20 mouse cellular contexts compared by ENCODE assay signal in genomic region chr19:12374465-12375025, GRCm38 (mm10). TPM values are rescaled to one million over a fixed set of nuclear protein-coding genes. Genes with fewer than 3 reads are reported as not detected.
A peak's percentile ranks its signal among the peaks of the same experiment; 100 is the strongest.
DNase-seq lines count a peak whose midpoint lies in the region; ATAC-seq lines count a peak whose summit lies in the region.
"Had no signal": no experiment of that assay in that cellular context is flagged by ENCODE, and none has a peak within 500 bp of the region (broad histone marks: within the 10 kb centered on the region; RNA-seq: fewer than 3 reads in every experiment).

No protein-coding gene starts in this region.

- no peaks in the 10 kb centered on the region for H3K9me3 ChIP-seq in forebrain, embryonic 15.5 days
- H3K9me3 ChIP-seq in forebrain, embryonic 13.5 days (replicated peaks): no peaks in the 10 kb centered on the region
- H3K9me3 ChIP-seq: embryonic facial prominence, embryonic 15.5 days; midbrain, embryonic 12.5 days had no signal

- no peaks in the 10 kb centered on the region for H3K27me3 ChIP-seq in forebrain, embryonic 15.5 days
- H3K27me3 ChIP-seq in forebrain, embryonic 13.5 days: no peaks in the 10 kb centered on the region
- H3K27me3 ChIP-seq: embryonic facial prominence, embryonic 15.5 days; midbrain, embryonic 12.5 days had no signal

- H3K4me1 ChIP-seq in forebrain, embryonic 15.5 days: no peaks in the 10 kb centered on the region
- H3K4me1 ChIP-seq in forebrain, embryonic 13.5 days: no peaks in the 10 kb centered on the region
- H3K4me1 ChIP-seq: embryonic facial prominence, embryonic 15.5 days; midbrain, embryonic 12.5 days had no signal

- peak; percentile 71; the same call in 1 of the 2 replicates for ATAC-seq in forebrain, embryonic 15.5 days (replicated peaks)
- ATAC-seq in forebrain, embryonic 13.5 days: no peak; the same call in 1 of the 2 replicates

- DNase-seq in brain, adult 2 months (ENCODE audit: low read depth, low spot score): peak; percentile 74
- peak; percentile 76 to 83 for DNase-seq in layer of hippocampus, adult 8-10 months (ENCODE audit: low spot score in 2 of 2)
- DNase-seq in left cerebral cortex, postnatal 36 days (ENCODE audit: low spot score in 2 of 2): peak; percentile 15 to 25
- no peak for DNase-seq in thymus, postnatal 4 days
- DNase-seq in natural killer cell, adult 2 months (ENCODE audit: low spot score in 2 of 2): no peak
- DNase-seq in kidney, adult 18-20 months: no peak
- DNase-seq: gastrocnemius, postnatal 36 days; heart, postnatal 10 days; thymus, adult 18-20 months had no signal

- no peak overlapping the region for H3K4me3 ChIP-seq in forebrain, embryonic 15.5 days
- H3K4me3 ChIP-seq in forebrain, embryonic 13.5 days: no peak overlapping the region
- H3K4me3 ChIP-seq: embryonic facial prominence, embryonic 15.5 days; left cerebral cortex, adult 2 months; midbrain, embryonic 12.5 days had no signal

- WGBS in forebrain, embryonic 15.5 days: 61% methylated on average over 2 of the region's 2 CpGs
- 74% methylated on average over 2 of the region's 2 CpGs for WGBS in forebrain, embryonic 13.5 days

- H3K27ac ChIP-seq in forebrain, embryonic 15.5 days (replicated peaks): no peak overlapping the region
- no peak overlapping the region for H3K27ac ChIP-seq in forebrain, embryonic 13.5 days
- H3K27ac ChIP-seq: embryonic facial prominence, embryonic 15.5 days; midbrain, embryonic 12.5 days had no signal

- no peak overlapping the region for H3K4me2 ChIP-seq in forebrain, embryonic 15.5 days (replicated peaks)
- no peak overlapping the region for H3K4me2 ChIP-seq in forebrain, embryonic 13.5 days
- H3K4me2 ChIP-seq: embryonic facial prominence, embryonic 15.5 days; midbrain, embryonic 12.5 days had no signal

- intact Hi-C loops in left cerebral cortex, postnatal 36 days (cut with DNase I): no loop called here

- no peak overlapping the region for H3K9ac ChIP-seq in forebrain, embryonic 15.5 days (replicated peaks)
- no peak overlapping the region for H3K9ac ChIP-seq in forebrain, embryonic 13.5 days
- H3K9ac ChIP-seq: embryonic facial prominence, embryonic 15.5 days; midbrain, embryonic 12.5 days had no signal

- H3K36me3 ChIP-seq in forebrain, embryonic 15.5 days: no peaks in the 10 kb centered on the region
- no peaks in the 10 kb centered on the region for H3K36me3 ChIP-seq in forebrain, embryonic 13.5 days (ENCODE audit: poor library complexity, severe bottlenecking)
- H3K36me3 ChIP-seq: embryonic facial prominence, embryonic 15.5 days; midbrain, embryonic 12.5 days had no signal

RNA-seq across cellular contexts. Expression of gene Olfr1440, which starts 12.5 kb away (rescaled TPM):
- polyA plus RNA-seq in forebrain, embryonic 15.5 days (2015; fragmentation: Nextera tagmentation; extraction: Ambion mirVana): not detected in 2 replicates
- not detected in 2 replicates for polyA plus RNA-seq in forebrain, embryonic 13.5 days (2015; fragmentation: Nextera tagmentation; extraction: Ambion mirVana)
- total RNA-seq in layer of hippocampus, adult 8-10 months (2022): not detected
- not detected for total RNA-seq in left cerebral cortex, postnatal 36 days (2021)
- total RNA-seq: adrenal gland, adult 18-20 months; gastrocnemius, postnatal 36 days; heart, postnatal 10 days; left cerebral cortex, adult 2 months had no signal
- polyA plus RNA-seq: C2C12; intestine, embryonic 14.5 days; liver, embryonic 16.5 days; midbrain, embryonic 12.5 days; neural tube, embryonic 14.5 days; small intestine, adult 2 months had no signal

RNA-seq across cellular contexts. Expression of gene Olfr1438-ps1, which starts 38.8 kb away (rescaled TPM):
- not detected in 2 replicates for polyA plus RNA-seq in forebrain, embryonic 15.5 days (2015; fragmentation: Nextera tagmentation; extraction: Ambion mirVana)
- polyA plus RNA-seq in forebrain, embryonic 13.5 days (2015; fragmentation: Nextera tagmentation; extraction: Ambion mirVana): not detected in 2 replicates
- total RNA-seq in layer of hippocampus, adult 8-10 months (2022): not detected
- total RNA-seq in left cerebral cortex, postnatal 36 days (2021): not detected
- total RNA-seq: adrenal gland, adult 18-20 months; gastrocnemius, postnatal 36 days; heart, postnatal 10 days; left cerebral cortex, adult 2 months had no signal
- polyA plus RNA-seq: C2C12; embryonic facial prominence, embryonic 15.5 days; intestine, embryonic 14.5 days; liver, embryonic 16.5 days; midbrain, embryonic 12.5 days; neural tube, embryonic 14.5 days; small intestine, adult 2 months had no signal

RNA-seq across cellular contexts. Expression of gene Olfr1441, which starts 42.7 kb away (rescaled TPM):
- not detected in 2 replicates for polyA plus RNA-seq in forebrain, embryonic 15.5 days (2015; fragmentation: Nextera tagmentation; extraction: Ambion mirVana)
- not detected in 2 replicates for polyA plus RNA-seq in forebrain, embryonic 13.5 days (2015; fragmentation: Nextera tagmentation; extraction: Ambion mirVana)
- not detected for total RNA-seq in layer of hippocampus, adult 8-10 months (2022)
- not detected for total RNA-seq in left cerebral cortex, postnatal 36 days (2021)
- total RNA-seq: adrenal gland, adult 18-20 months; gastrocnemius, postnatal 36 days; heart, postnatal 10 days; left cerebral cortex, adult 2 months had no signal
- polyA plus RNA-seq: C2C12; intestine, embryonic 14.5 days; liver, embryonic 16.5 days; midbrain, embryonic 12.5 days; neural tube, embryonic 14.5 days; small intestine, adult 2 months had no signal

RNA-seq across cellular contexts. Expression of gene Olfr1437, which starts 49.6 kb away (rescaled TPM):
- polyA plus RNA-seq in forebrain, embryonic 15.5 days (2015; fragmentation: Nextera tagmentation; extraction: Ambion mirVana): not detected in 2 replicates
- not detected in 2 replicates for polyA plus RNA-seq in forebrain, embryonic 13.5 days (2015; fragmentation: Nextera tagmentation; extraction: Ambion mirVana)
- total RNA-seq in layer of hippocampus, adult 8-10 months (2022): not detected
- total RNA-seq in left cerebral cortex, postnatal 36 days (2021): not detected
- total RNA-seq: adrenal gland, adult 18-20 months; gastrocnemius, postnatal 36 days; heart, postnatal 10 days; left cerebral cortex, adult 2 months had no signal
- polyA plus RNA-seq: C2C12; intestine, embryonic 14.5 days; liver, embryonic 16.5 days; midbrain, embryonic 12.5 days; neural tube, embryonic 14.5 days; small intestine, adult 2 months had no signal

RNA-seq across cellular contexts. Expression of gene Pfpl, which starts 53.2 kb away (rescaled TPM):
- polyA plus RNA-seq in forebrain, embryonic 15.5 days (2015; fragmentation: Nextera tagmentation; extraction: Ambion mirVana): not detected in 2 replicates
- polyA plus RNA-seq in forebrain, embryonic 13.5 days (2015; fragmentation: Nextera tagmentation; extraction: Ambion mirVana): not detected in 2 replicates
- not detected for total RNA-seq in layer of hippocampus, adult 8-10 months (2022)
- total RNA-seq in left cerebral cortex, postnatal 36 days (2021): not detected
- total RNA-seq: adrenal gland, adult 18-20 months; gastrocnemius, postnatal 36 days; heart, postnatal 10 days; left cerebral cortex, adult 2 months had no signal
- polyA plus RNA-seq: C2C12; embryonic facial prominence, embryonic 15.5 days; intestine, embryonic 14.5 days; liver, embryonic 16.5 days; midbrain, embryonic 12.5 days; neural tube, embryonic 14.5 days; small intestine, adult 2 months had no signal

Comparison
In these comparisons a context has a peak if more than half of its experiments do, and no peak if none do; other contexts are left out.
1. DNase-seq: peak in brain, adult 2 months (single experiment), layer of hippocampus, adult 8-10 months (2 of 2) and left cerebral cortex, postnatal 36 days (2 of 2); none in thymus, postnatal 4 days (single experiment), natural killer cell, adult 2 months (0 of 2) and kidney, adult 18-20 months (single experiment).